Mouse (Mus musculus) v-Abl transformed pro-B cells (cell line): Measurements from ENCODE around the gene Efcab11.

Source experiments
- in situ Hi-C, 2 experiments: fragments of 400-800 bp; cut with MboI; formaldehyde crosslinking; loops; one replicate each; pipeline ENCODE4 v1.15.1; 2025; ENCODE audit not compliant: unreplicated experiment in 2 of 2

Gene Efcab11

GRCm38 (mm10) chr12:99700380-99700779 is 183.9 kb downstream of the Efcab11 start:
- in situ Hi-C loops = no loop called here

GRCm38 (mm10) chr12:99699379-99700023 is 184.7 kb downstream of the Efcab11 start:
- in situ Hi-C loops = no loop called here

- in situ Hi-C loops = no loop called here
Observed at GRCm38 (mm10) chr12:99694066-99694465, 190.2 kb downstream of the Efcab11 start.

GRCm38 (mm10) chr12:99686418-99686992 is 197.7 kb downstream of the Efcab11 start:
- in situ Hi-C loops = no loop called here

- in situ Hi-C loops = no loop called here
Observed at GRCm38 (mm10) chr12:99685451-99686100, 198.7 kb downstream of the Efcab11 start.

- in situ Hi-C loops = no loop called here
Observed at GRCm38 (mm10) chr12:99681681-99682080, 202.6 kb downstream of the Efcab11 start.

- in situ Hi-C loops = no loop called here
Observed at GRCm38 (mm10) chr12:99671866-99672191, 212.4 kb downstream of the Efcab11 start.

GRCm38 (mm10) chr12:99671162-99671865 is 212.9 kb downstream of the Efcab11 start:
- in situ Hi-C loops = no loop called here

- in situ Hi-C loops = no loop called here
Observed at GRCm38 (mm10) chr12:99670762-99671152, 213.5 kb downstream of the Efcab11 start.

GRCm38 (mm10) chr12:99669976-99670761 is 214.1 kb downstream of the Efcab11 start:
- in situ Hi-C loops = no loop called here

GRCm38 (mm10) chr12:99654991-99655880 is 229.0 kb downstream of the Efcab11 start:
- in situ Hi-C loops = no loop called here

- in situ Hi-C loops = no loop called here
Observed at GRCm38 (mm10) chr12:99652459-99652858, 231.8 kb downstream of the Efcab11 start.

- in situ Hi-C loops = loop anchor here in 1 of 2 experiments (25.0 kb wide), 1 partner anchor 463 kb away; the partner anchor contains the start of gene Psmc1
Observed at GRCm38 (mm10) chr12:99649732-99650131, 234.5 kb downstream of the Efcab11 start.

- in situ Hi-C loops = loop anchor here in 1 of 2 experiments (25.0 kb wide), 1 partner anchor 464 kb away; the partner anchor contains the start of gene Psmc1
Observed at GRCm38 (mm10) chr12:99648781-99649180, 235.5 kb downstream of the Efcab11 start.

GRCm38 (mm10) chr12:99646556-99647354 is 237.5 kb downstream of the Efcab11 start:
- in situ Hi-C loops = loop anchor here in 1 of 2 experiments (25.0 kb wide), 1 partner anchor 466 kb away; the partner anchor contains the start of gene Psmc1

GRCm38 (mm10) chr12:99645418-99645817 is 238.8 kb downstream of the Efcab11 start:
- in situ Hi-C loops = loop anchor here in 1 of 2 experiments (25.0 kb wide), 1 partner anchor 467 kb away; the partner anchor contains the start of gene Psmc1

GRCm38 (mm10) chr12:99644966-99645365 is 239.3 kb downstream of the Efcab11 start:
- in situ Hi-C loops = loop anchor here in 1 of 2 experiments (25.0 kb wide), 1 partner anchor 467 kb away; the partner anchor contains the start of gene Psmc1
